Comparison of ENCODE assay signal across 12 mouse cellular contexts in genomic region chr2:24914762-24915161, GRCm38 (mm10).
"Had no signal": no experiment of that assay in that cellular context is flagged by ENCODE, and none has a peak within 500 bp of the region (broad histone marks: within the 10 kb centered on the region; RNA-seq: fewer than 3 reads in every experiment).

No protein-coding gene starts in this region.

- H3K27ac ChIP-seq: kidney, embryonic 15.5 days; left cerebral cortex, adult 2 months; liver, embryonic 13.5 days had no signal

- H3K9me3 ChIP-seq: kidney, embryonic 15.5 days; liver, embryonic 13.5 days had no signal

- H3K9ac ChIP-seq: kidney, embryonic 15.5 days; liver, embryonic 13.5 days had no signal

- H3K4me2 ChIP-seq: kidney, embryonic 15.5 days; liver, embryonic 13.5 days; midbrain, embryonic 11.5 days had no signal

- DNase-seq: kidney, adult 11 months; kidney, postnatal 14 days; layer of hippocampus, postnatal 36 days; liver, embryonic 13.5 days; lung, adult 2 months; lung, postnatal 14 days; lung, postnatal 4 days; midbrain, embryonic 14.5 days; thymus, postnatal 25 days had no signal

- H3K27me3 ChIP-seq: kidney, embryonic 15.5 days; liver, embryonic 13.5 days had no signal

- H3K4me3 ChIP-seq: kidney, embryonic 15.5 days; left cerebral cortex, adult 2 months; liver, embryonic 13.5 days had no signal
